Mouse (Mus musculus) G1E (cell line): ENCODE results near the gene Hsd3b7.

ENCODE experiments used
- CTCF ChIP-seq: IDR thresholded peaks from 2 replicates; pipeline ENCODE4 v1.5.1; 2012; ENCODE audit warnings: low read depth, low read length, inconsistent platforms, mixed read lengths
- GATA1 ChIP-seq: IDR thresholded peaks from 2 replicates; pipeline ENCODE4 v1.6.1; 2012; ENCODE audit warnings: borderline replicate concordance, low read length, inconsistent platforms, mixed read lengths
- POLR2AphosphoS5 ChIP-seq: IDR thresholded peaks from 2 replicates; pipeline ENCODE4 v1.6.1; 2012; ENCODE audit warnings: low read depth, low read length, inconsistent platforms; ENCODE audit not compliant: insufficient replicate concordance
- TAL1 ChIP-seq: conservative IDR thresholded peaks from 2 replicates; pipeline ENCODE4 v1.6.1; 2012; ENCODE audit warnings: low read depth, low read length, inconsistent platforms, mixed read lengths

- no peak for TF ChIP-seq GATA1
- TF ChIP-seq CTCF: peak; percentile 95
- TF ChIP-seq POLR2AphosphoS5: no peak
- no peak for TF ChIP-seq TAL1
Measured at GRCm38 (mm10) chr7:127761026-127761425, 39.4 kb upstream of the Hsd3b7 start.
